Mouse (Mus musculus): ENCODE data around the gene H2al1h.
"Not testable (repeated sequence)": the region's sequence is repeated elsewhere in the genome, so short reads cannot be mapped to it uniquely, and the experiment has no call there.

- not testable (repeated sequence) for TF ChIP-seq CTCF (IDR thresholded peaks at IDR 0.05; ENCODE audit: borderline replicate concordance, control insufficient read depth, extremely low read depth, insufficient read depth, low read length, poor library complexity); POLR2A (IDR thresholded peaks at IDR 0.05; ENCODE audit: control insufficient read depth, extremely low read depth, insufficient read depth, low read length, poor library complexity)
Measured at GRCm38 (mm10) chrX:11298957-11299356, 22.3 kb upstream of the H2al1h start, which contains the start of gene H2al1a.

Data from thymus, adult 2 months (tissue).